Mouse (Mus musculus) CH12.LX (cell line): ENCODE measurements around the gene Lsm2. TPM values are rescaled to one million over a fixed set of nuclear protein-coding genes. Genes with fewer than 3 reads are reported as not detected.

ENCODE experiments used
- DNase-seq: peaks from one replicate; pipeline ENCODE4 v3.0.0-alpha.2; 2013; ENCODE audit errors: extremely low read depth
- H3K27ac ChIP-seq: 2 replicates; pipeline ENCODE4 v1.5.1; 2012; ENCODE audit warnings: low read depth, mild to moderate bottlenecking, control low read depth, moderate library complexity; ENCODE audit not compliant: insufficient read depth
- H3K27me3 ChIP-seq: replicated peaks from 2 replicates; pipeline ENCODE3; 2012; ENCODE audit warnings: inconsistent platforms
- H3K36me3 ChIP-seq, 2 experiments: replicated peaks in 1 of 2; 2 replicates each; pipeline versions ENCODE3 to v1.6.1; 2012; ENCODE audit warnings: inconsistent platforms in 1 of 2, low read length in 1 of 2, mild to moderate bottlenecking in 1 of 2, mixed read lengths in 1 of 2, moderate library complexity in 1 of 2; ENCODE audit not compliant: control insufficient read depth in 1 of 2, insufficient read depth in 1 of 2
- H3K4me1 ChIP-seq, 2 experiments: 2 replicates each; pipeline ENCODE4 v1.6.1; 2012; ENCODE audit warnings: inconsistent platforms in 1 of 2, moderate library complexity in 1 of 2; ENCODE audit not compliant: insufficient read depth in 2 of 2, control insufficient read depth in 1 of 2
- H3K4me2 ChIP-seq: 2 replicates; pipeline ENCODE4 v1.6.1; 2012; ENCODE audit warnings: low read depth, mild to moderate bottlenecking, control low read depth; ENCODE audit not compliant: poor library complexity, insufficient read depth, severe bottlenecking
- H3K4me3 ChIP-seq, 3 experiments: fragments of 150-350 bp in 1 of 3; sonication (generic) in 1 of 3; replicated peaks in 1 of 3; 2 replicates each; pipeline versions ENCODE3 to v1.5.1; 2011 to 2012; ENCODE audit warnings: low read depth in 2 of 3, low read length in 2 of 3, mild to moderate bottlenecking in 2 of 3, moderate library complexity in 2 of 3, control low read depth in 1 of 3, improper control_type of control experiment in 1 of 3, inconsistent platforms in 1 of 3, mixed read lengths in 1 of 3; ENCODE audit not compliant: poor library complexity in 1 of 3
- H3K79me2 ChIP-seq: replicated peaks from 2 replicates; pipeline ENCODE4 v1.6.1; 2012; ENCODE audit warnings: mild to moderate bottlenecking, moderate library complexity; ENCODE audit not compliant: control insufficient read depth, poor library complexity, insufficient read depth, severe bottlenecking; ENCODE audit errors: extremely low read depth
- H3K9ac ChIP-seq: 2 replicates; pipeline ENCODE4 v1.6.1; 2012; ENCODE audit warnings: low read depth, mild to moderate bottlenecking, control low read depth, moderate library complexity; ENCODE audit not compliant: insufficient read depth
- H3K9me3 ChIP-seq: replicated peaks from 2 replicates; pipeline ENCODE3; 2012; ENCODE audit warnings: low read length, inconsistent platforms, mixed read lengths
- CTCF ChIP-seq, 2 experiments: IDR thresholded peaks in 1 of 2; conservative IDR thresholded peaks in 1 of 2; 2 replicates each; pipeline ENCODE4 v1.5.1; 2011 to 2012; ENCODE audit warnings: low read depth in 2 of 2, low read length in 2 of 2, improper control_type of control experiment in 1 of 2, inconsistent platforms in 1 of 2, mild to moderate bottlenecking in 1 of 2, moderate library complexity in 1 of 2
- E2F4 ChIP-seq: IDR thresholded peaks from 2 replicates; pipeline ENCODE4 v1.6.1; 2011; ENCODE audit warnings: low read depth, low read length, improper control_type of control experiment; ENCODE audit not compliant: insufficient replicate concordance
- ELF1 ChIP-seq: IDR thresholded peaks from 2 replicates; pipeline ENCODE4 v1.6.1; 2014; ENCODE audit warnings: low read depth, mild to moderate bottlenecking, inconsistent platforms, low read length, improper control_type of control experiment
- EP300 ChIP-seq: IDR thresholded peaks from 2 replicates; pipeline ENCODE4 v1.6.1; 2011; ENCODE audit warnings: low read length, improper control_type of control experiment
- ETS1 ChIP-seq: conservative IDR thresholded peaks from 2 replicates; pipeline ENCODE4 v1.6.1; 2012; ENCODE audit warnings: low read depth, mild to moderate bottlenecking, inconsistent platforms, low read length, improper control_type of control experiment, moderate library complexity
- GABPA ChIP-seq: IDR thresholded peaks from 2 replicates; pipeline ENCODE4 v1.6.1; 2012; ENCODE audit warnings: low read depth, low read length, improper control_type of control experiment, inconsistent platforms; ENCODE audit not compliant: insufficient replicate concordance
- IRF4 ChIP-seq: IDR thresholded peaks from 2 replicates; pipeline ENCODE4 v1.6.1; 2014; ENCODE audit warnings: low read depth, mild to moderate bottlenecking, inconsistent platforms, low read length, improper control_type of control experiment
- JUND ChIP-seq: conservative IDR thresholded peaks from 2 replicates; pipeline ENCODE4 v1.6.1; 2011; ENCODE audit warnings: low read depth, low read length, improper control_type of control experiment
- MEF2A ChIP-seq: IDR thresholded peaks from 2 replicates; pipeline ENCODE4 v1.6.1; 2014; ENCODE audit warnings: low read depth, mild to moderate bottlenecking, inconsistent platforms, low read length, improper control_type of control experiment, borderline replicate concordance
- MYC ChIP-seq: IDR thresholded peaks from 2 replicates; pipeline ENCODE4 v1.6.1; 2011; ENCODE audit warnings: low read depth, mild to moderate bottlenecking, improper control_type of control experiment, low read length
- NRF1 ChIP-seq: IDR thresholded peaks from 2 replicates; pipeline ENCODE4 v1.6.1; 2014; ENCODE audit warnings: low read depth, mild to moderate bottlenecking, inconsistent platforms, low read length, improper control_type of control experiment, moderate library complexity
- PAX5 ChIP-seq: IDR thresholded peaks from 2 replicates; pipeline ENCODE4 v1.6.1; 2012; ENCODE audit warnings: low read length, inconsistent platforms, mixed read lengths
- POLR2A ChIP-seq: IDR thresholded peaks from 2 replicates; pipeline ENCODE4 v1.6.1; 2011; ENCODE audit warnings: low read depth, mild to moderate bottlenecking, improper control_type of control experiment, low read length
- RAD21 ChIP-seq: IDR thresholded peaks from 2 replicates; pipeline ENCODE4 v1.6.1; 2011; ENCODE audit warnings: low read depth, mild to moderate bottlenecking, low read length, improper control_type of control experiment, moderate library complexity
- SMC3 ChIP-seq: IDR thresholded peaks from 2 replicates; pipeline ENCODE4 v1.6.1; 2011; ENCODE audit warnings: low read depth, low read length, improper control_type of control experiment
- UBTF ChIP-seq: IDR thresholded peaks from 2 replicates; pipeline ENCODE4 v1.6.1; 2012; ENCODE audit warnings: low read depth, mild to moderate bottlenecking, inconsistent platforms, low read length, improper control_type of control experiment, moderate library complexity
- ZC3H11A ChIP-seq: IDR thresholded peaks from 2 replicates; pipeline ENCODE4 v1.6.1; 2012; ENCODE audit warnings: low read depth, mild to moderate bottlenecking, inconsistent platforms, low read length, improper control_type of control experiment
- ZKSCAN1 ChIP-seq: IDR thresholded peaks from 2 replicates; pipeline ENCODE4 v1.6.1; 2012; ENCODE audit warnings: low read depth, inconsistent platforms, low read length, improper control_type of control experiment, borderline replicate concordance
- ZMIZ1 ChIP-seq: IDR thresholded peaks from 2 replicates; pipeline ENCODE4 v1.6.1; 2012; ENCODE audit warnings: low read depth, mild to moderate bottlenecking, inconsistent platforms, low read length, improper control_type of control experiment
- ZNF384 ChIP-seq: IDR thresholded peaks from 2 replicates; pipeline ENCODE4 v1.6.1; 2012; ENCODE audit warnings: low read depth, low read length, improper control_type of control experiment, inconsistent platforms
- dilution Hi-C: fragments of 300-500 bp; cut with MboI; formaldehyde crosslinking; loops from 2 replicates; pipeline ENCODE4 v1.14.3; 2020; ENCODE audit warnings: low sequenced_read_pairs; ENCODE audit not compliant: extremely low pct_unique_long_range_greater_than_20kb, extremely low pct_ligation_motif_present
- in situ Hi-C: fragments of 300-500 bp; cut with MboI; formaldehyde crosslinking; loops from 3 replicates; pipeline ENCODE4 v1.14.3; 2019; ENCODE audit warnings: low sequenced_read_pairs, low pct_ligation_motif_present, low pct_unique_long_range_greater_than_20kb, mixed read lengths
- polyA plus RNA-seq: library from polyadenylated mRNA; unstranded; fragments of >175 nt; gene quantifications from 2 replicates; pipeline ENCODE4 v1.2.1, GENCODE M21; 2012; ENCODE audit warnings: low read depth; ENCODE audit not compliant: insufficient read length
- total RNA-seq, 2 experiments: library from RNA; depleted of rRNA; stranded (reverse); fragments of 300-350 nt in 1 of 2; fragments of >200 nt in 1 of 2; gene quantifications; 2 replicates each; pipeline ENCODE4 v1.2.3; 2012 to 2014

The Lsm2 gene
- total and polyA plus RNA-seq, 3 experiments, result 104 to 345 (median 135) TPM

- Histone ChIP-seq H3K4me2 (no peak overlapping the region), H3K4me3 (no peak overlapping the region), H3K4me1 (peaks cover 4 to 33% of the 10 kb centered on the region in 2 experiments), H3K27ac (no peak overlapping the region), H3K36me3 (peaks cover 11 to 70% of the 10 kb centered on the region in 2 experiments), H3K9ac (no peak overlapping the region), H3K27me3 (no peaks in the 10 kb centered on the region), H3K9me3 (no peaks in the 10 kb centered on the region), H3K79me2 (no peaks in the 10 kb centered on the region)
- dilution Hi-C loops (no loop called here), in situ Hi-C loops (loop anchor here (5.0 to 10.0 kb wide), 2 partner anchors 47 to 94 kb away; partner anchors contain the start of genes Ly6g5b, Ly6g6c and Mpig6b)
- no peak for DNase-seq
- no peak for TF ChIP-seq E2F4
- no peak for TF ChIP-seq ZMIZ1
- no peak for TF ChIP-seq POLR2A
- no peak for TF ChIP-seq IRF4
- TF ChIP-seq MYC, result no peak
- TF ChIP-seq ZNF384, result no peak
- no peak for TF ChIP-seq EP300
- no peak for TF ChIP-seq ZKSCAN1
- no peak for TF ChIP-seq GABPA
- TF ChIP-seq PAX5, result no peak
Observed at GRCm38 (mm10) chr17:35020551-35020950, 38.9 kb downstream of the Lsm2 start.

GRCm38 (mm10) chr17:35021163-35021808 lies 39.6 kb downstream of the Lsm2 start:
- TF ChIP-seq IRF4, result 0 out of 2 replicates have a peak, but pooled peaks have one; percentile 38
- peak; percentile 62 for TF ChIP-seq ZC3H11A
- TF ChIP-seq ZKSCAN1, result no peak
- TF ChIP-seq NRF1, result no peak
- no peak for TF ChIP-seq UBTF
- TF ChIP-seq MEF2A, result no peak
- peak; percentile 98 for TF ChIP-seq SMC3
- peak; percentile 90 for TF ChIP-seq RAD21
- no peak for TF ChIP-seq ELF1
- no peak for TF ChIP-seq JUND
- TF ChIP-seq GABPA, result no peak
- peak; percentile 78 to 97 for TF ChIP-seq CTCF (conservative IDR thresholded peaks at IDR 0.05 in 1 of 2, IDR thresholded peaks at IDR 0.05 in 1 of 2; ENCODE audit: low read depth in 2 of 2, low read length in 2 of 2)
- TF ChIP-seq ETS1, result no peak
- Histone ChIP-seq H3K27ac (no peak overlapping the region), H3K9ac (0 out of 2 replicates have a peak overlapping the region, but pooled peaks have one; percentile 14), H3K4me3 (no peak overlapping the region), H3K27me3 (no peaks in the 10 kb centered on the region), H3K36me3 (peaks cover 7 to 70% of the 10 kb centered on the region in 2 experiments), H3K9me3 (no peaks in the 10 kb centered on the region), H3K4me2 (no peak overlapping the region), H3K4me1 (peaks cover 9 to 38% of the 10 kb centered on the region in 2 experiments), H3K79me2 (no peaks in the 10 kb centered on the region; the same call in 1 of the 2 replicates)
- dilution Hi-C loops (no loop called here), in situ Hi-C loops (loop anchor here (5.0 to 10.0 kb wide), 2 partner anchors 46 to 94 kb away; partner anchors contain the start of genes Ly6g5b, Ly6g6c and Mpig6b)
- DNase-seq, result peak; percentile 75
